Mouse (Mus musculus): ENCODE results near the gene Mrfap1. TPM values are rescaled to one million over a fixed set of nuclear protein-coding genes. Genes with fewer than 3 reads are reported as not detected.
"Not testable (repeated sequence)": the region's sequence is repeated elsewhere in the genome, so short reads cannot be mapped to it uniquely, and the experiment has no call there.

The Mrfap1 gene
- polyA plus RNA-seq, 2 experiments: 260 to 638 TPM

GRCm38 (mm10) chr5:36810634-36811033 is 14.1 kb upstream of the Mrfap1 start:
- no peaks in the 10 kb centered on the region for H3K4me1 ChIP-seq (ENCODE audit: control insufficient read depth, insufficient read depth, low read length)
- no peak overlapping the region for H3K9ac ChIP-seq (ENCODE audit: low read depth, low read length, severe bottlenecking)
- no peak for ATAC-seq (ENCODE audit: low FRiP score, low read depth)
- 55% methylated on average over 3 of the region's 3 CpGs for WGBS
- no peak overlapping the region for H3K4me2 ChIP-seq (replicated peaks; ENCODE audit: low read depth, low read length, severe bottlenecking)
- H3K27me3 ChIP-seq (ENCODE audit: control insufficient read depth, insufficient read depth, low read length): no peaks in the 10 kb centered on the region
- no peaks in the 10 kb centered on the region for H3K9me3 ChIP-seq (ENCODE audit: control insufficient read depth, low read length)
- no peak for TF ChIP-seq POLR2A (IDR thresholded peaks at IDR 0.05; ENCODE audit: borderline replicate concordance, extremely low read depth, insufficient read depth, insufficient read length)
- DNase-seq (ENCODE audit: low spot score): no peak
- H3K4me3 ChIP-seq (replicated peaks; ENCODE audit: low read length): no peak overlapping the region
- no peak overlapping the region for H3K27ac ChIP-seq (replicated peaks; ENCODE audit: low read depth, low read length)
- H3K36me3 ChIP-seq (ENCODE audit: control insufficient read depth, insufficient read depth, low read length): no peaks in the 10 kb centered on the region

- Histone ChIP-seq H3K36me3 (ENCODE audit: control insufficient read depth, insufficient read depth, low read length) (no peaks in the 10 kb centered on the region), H3K9ac (ENCODE audit: low read depth, low read length, severe bottlenecking) (no peak overlapping the region), H3K4me1 (ENCODE audit: control insufficient read depth, insufficient read depth, low read length) (no peaks in the 10 kb centered on the region), H3K27me3 (ENCODE audit: control insufficient read depth, insufficient read depth, low read length) (no peaks in the 10 kb centered on the region), H3K4me3 (replicated peaks; ENCODE audit: low read length) (no peak overlapping the region), H3K27ac (replicated peaks; ENCODE audit: low read depth, low read length) (no peak overlapping the region), H3K9me3 (ENCODE audit: control insufficient read depth, low read length) (no peaks in the 10 kb centered on the region), H3K4me2 (replicated peaks; ENCODE audit: low read depth, low read length, severe bottlenecking) (no peak overlapping the region)
- WGBS: 91% methylated on average over 7 of the region's 7 CpGs
- no peak for TF ChIP-seq POLR2A (IDR thresholded peaks at IDR 0.05; ENCODE audit: borderline replicate concordance, extremely low read depth, insufficient read depth, insufficient read length)
- no peak for DNase-seq (ENCODE audit: low spot score)
- no peak for ATAC-seq (ENCODE audit: low FRiP score, low read depth)
Observed at GRCm38 (mm10) chr5:36809123-36809522, 12.6 kb upstream of the Mrfap1 start.

DNA sequence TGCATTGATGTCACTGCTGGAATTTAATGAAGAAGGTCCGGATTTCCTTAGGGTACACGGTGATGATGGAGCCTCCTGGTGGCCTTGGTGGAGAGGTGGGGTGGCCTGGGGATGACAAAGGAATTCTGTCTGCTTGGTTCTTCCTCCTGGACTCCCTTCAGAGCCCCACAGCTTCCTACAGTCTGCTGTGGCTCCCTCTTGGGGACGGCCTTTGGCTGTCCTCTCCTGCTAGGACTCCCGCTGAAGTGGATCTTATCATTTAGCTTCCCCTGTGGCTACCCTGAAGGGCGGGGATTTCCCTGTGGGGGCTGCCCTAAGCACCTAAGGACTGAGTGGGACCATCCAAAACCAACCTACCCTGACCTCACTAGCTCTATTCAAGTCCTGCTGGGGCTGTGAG is 10.5 kb upstream of the Mrfap1 start:
- H3K36me3 ChIP-seq (ENCODE audit: control insufficient read depth, insufficient read depth, low read length): no peaks in the 10 kb centered on the region
- WGBS: 28% methylated on average over 5 of the region's 5 CpGs
- no peaks in the 10 kb centered on the region for H3K4me1 ChIP-seq (ENCODE audit: control insufficient read depth, insufficient read depth, low read length)
- TF ChIP-seq POLR2A (IDR thresholded peaks at IDR 0.05; ENCODE audit: borderline replicate concordance, extremely low read depth, insufficient read depth, insufficient read length): no peak
- no peak for DNase-seq (ENCODE audit: low spot score)
- no peaks in the 10 kb centered on the region for H3K27me3 ChIP-seq (ENCODE audit: control insufficient read depth, insufficient read depth, low read length)
- no peak overlapping the region for H3K4me2 ChIP-seq (replicated peaks; ENCODE audit: low read depth, low read length, severe bottlenecking)
- H3K4me3 ChIP-seq (replicated peaks; ENCODE audit: low read length): no peak overlapping the region
- ATAC-seq (ENCODE audit: low FRiP score, low read depth): no peak
- no peak overlapping the region for H3K9ac ChIP-seq (ENCODE audit: low read depth, low read length, severe bottlenecking)
- H3K9me3 ChIP-seq (ENCODE audit: control insufficient read depth, low read length): no peaks in the 10 kb centered on the region
- H3K27ac ChIP-seq (replicated peaks; ENCODE audit: low read depth, low read length): no peak overlapping the region

DNA sequence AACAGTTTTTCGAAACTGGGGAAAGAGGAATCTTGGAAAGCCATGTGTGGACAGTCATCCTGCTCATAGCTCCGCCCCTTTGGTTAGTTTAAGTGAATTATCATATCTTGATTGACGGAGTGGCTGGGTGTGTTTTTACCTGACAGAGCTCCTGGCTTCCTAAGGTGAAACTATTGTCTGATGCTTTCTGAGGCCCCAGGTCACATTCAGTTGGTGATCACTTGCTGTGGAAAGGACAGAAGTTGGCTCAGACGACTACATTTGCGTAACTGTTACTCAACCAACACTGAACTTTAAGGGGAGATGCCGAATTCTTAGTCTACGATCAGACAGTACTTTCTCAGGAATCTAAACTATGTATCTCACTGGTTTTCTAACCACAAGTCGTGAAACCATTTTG is 719 bp upstream of the Mrfap1 start:
- Histone ChIP-seq H3K36me3 (ENCODE audit: control insufficient read depth, insufficient read depth, low read length) (peaks cover 12% of the 10 kb centered on the region; the same call in 1 of the 2 replicates), H3K4me3 (replicated peaks; ENCODE audit: low read length) (peak overlapping the region; percentile 66), H3K27ac (replicated peaks; ENCODE audit: low read depth, low read length) (no peak overlapping the region), H3K4me2 (replicated peaks; ENCODE audit: low read depth, low read length, severe bottlenecking) (peak overlapping the region; percentile 72), H3K27me3 (ENCODE audit: control insufficient read depth, insufficient read depth, low read length) (no peaks in the 10 kb centered on the region), H3K4me1 (ENCODE audit: control insufficient read depth, insufficient read depth, low read length) (no peaks in the 10 kb centered on the region), H3K9me3 (ENCODE audit: control insufficient read depth, low read length) (no peaks in the 10 kb centered on the region), H3K9ac (ENCODE audit: low read depth, low read length, severe bottlenecking) (no peak overlapping the region)
- no peak for TF ChIP-seq POLR2A (IDR thresholded peaks at IDR 0.05; ENCODE audit: borderline replicate concordance, extremely low read depth, insufficient read depth, insufficient read length)
- no peak for ATAC-seq (ENCODE audit: low FRiP score, low read depth)
- no peak for DNase-seq (ENCODE audit: low spot score)
- 61% methylated on average over 8 of the region's 8 CpGs for WGBS

- peak overlapping the region; percentile 66 for H3K4me3 ChIP-seq (replicated peaks; ENCODE audit: low read length)
- not testable (repeated sequence) for H3K9me3 ChIP-seq (ENCODE audit: control insufficient read depth, low read length); H3K4me1 ChIP-seq (ENCODE audit: control insufficient read depth, insufficient read depth, low read length); H3K27me3 ChIP-seq (ENCODE audit: control insufficient read depth, insufficient read depth, low read length)
- peak; percentile 57 for DNase-seq (ENCODE audit: low spot score)
- H3K36me3 ChIP-seq (ENCODE audit: control insufficient read depth, insufficient read depth, low read length): peaks cover 12% of the 10 kb centered on the region; the same call in 1 of the 2 replicates
- WGBS: 3% methylated on average over 32 of the region's 37 CpGs
- H3K9ac ChIP-seq (ENCODE audit: low read depth, low read length, severe bottlenecking): peak overlapping the region; percentile 78
- peak; percentile 43 for ATAC-seq (ENCODE audit: low FRiP score, low read depth)
- H3K27ac ChIP-seq (replicated peaks; ENCODE audit: low read depth, low read length): peak overlapping the region; percentile 93
- H3K4me2 ChIP-seq (replicated peaks; ENCODE audit: low read depth, low read length, severe bottlenecking): peak overlapping the region; percentile 72
Observed at GRCm38 (mm10) chr5:36795647-36796295, 801 bp downstream of the Mrfap1 start.

Data from limb, embryonic 14.5 days (tissue).